Mouse (Mus musculus): ENCODE results near the gene Olfr832.
"Not testable (repeated sequence)": the region's sequence is repeated elsewhere in the genome, so short reads cannot be mapped to it uniquely, and the experiment has no call there.

Olfr832 gene

DNA sequence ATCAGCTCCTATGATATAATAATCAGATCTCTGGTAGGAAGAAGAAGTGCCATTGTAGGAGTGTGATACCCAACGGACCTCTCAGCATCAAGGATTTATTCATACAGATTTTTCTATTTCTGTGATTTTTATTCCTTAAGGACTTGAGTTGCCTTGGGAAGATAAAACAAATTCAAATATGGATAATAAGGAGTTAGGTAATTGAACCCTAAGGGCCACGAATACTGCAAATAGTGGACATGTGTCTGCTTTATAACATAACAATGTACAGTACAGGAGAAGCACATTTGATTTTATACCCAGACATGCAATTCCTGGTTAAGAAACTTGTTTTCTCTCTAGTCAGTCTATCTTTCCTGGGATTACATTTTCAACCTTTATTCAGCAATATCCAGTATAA is at the start of gene Olfr832:
Gene Olfr832, plus strand, starts transcription at position 301 of the 400 bp plus-strand sequence.
- DNase-seq (ENCODE audit: low read depth, low spot score): not testable (repeated sequence)

DNA sequence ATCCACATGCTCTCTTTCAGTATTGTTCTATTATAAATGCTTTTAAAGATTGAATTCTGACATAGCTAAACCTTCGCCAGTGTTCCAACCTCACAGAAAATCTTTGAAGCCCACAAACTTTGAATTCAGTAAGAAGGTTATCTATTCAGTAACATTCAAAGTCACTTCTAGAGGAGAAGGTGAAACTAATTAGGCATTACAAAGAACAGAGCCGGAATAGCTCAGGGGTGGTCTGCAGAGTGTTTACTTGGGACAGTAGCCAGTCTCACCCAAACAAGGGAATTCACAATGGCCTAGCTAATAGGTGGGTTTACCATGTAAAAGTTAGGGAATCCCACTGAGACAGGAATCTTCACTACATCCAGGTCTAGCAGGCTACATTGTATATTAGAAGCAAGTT is 29.2 kb upstream of the Olfr832 start:
- not testable (repeated sequence) for DNase-seq (ENCODE audit: low read depth, low spot score)

DNA sequence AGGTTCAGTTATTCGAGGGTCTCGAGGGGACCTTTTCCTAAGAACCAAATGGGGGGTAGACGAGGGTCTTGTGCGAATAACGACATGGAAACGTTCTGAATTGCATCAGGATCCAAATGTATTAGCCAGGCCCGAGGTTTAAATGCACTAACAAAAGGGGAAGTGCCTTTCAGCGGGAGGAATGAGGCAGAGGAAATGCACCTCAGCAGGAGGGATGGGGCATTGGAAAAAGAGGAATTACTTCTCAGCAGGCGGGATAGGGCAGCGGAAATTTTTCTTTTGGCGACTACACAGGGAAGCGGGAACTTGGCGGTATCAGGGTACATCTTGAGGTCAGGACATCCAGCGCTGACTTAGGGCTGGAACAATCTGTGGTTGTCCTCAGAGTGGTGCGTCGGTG is 9.0 kb upstream of the Olfr832 start:
- not testable (repeated sequence) for DNase-seq (ENCODE audit: low read depth, low spot score)

DNA sequence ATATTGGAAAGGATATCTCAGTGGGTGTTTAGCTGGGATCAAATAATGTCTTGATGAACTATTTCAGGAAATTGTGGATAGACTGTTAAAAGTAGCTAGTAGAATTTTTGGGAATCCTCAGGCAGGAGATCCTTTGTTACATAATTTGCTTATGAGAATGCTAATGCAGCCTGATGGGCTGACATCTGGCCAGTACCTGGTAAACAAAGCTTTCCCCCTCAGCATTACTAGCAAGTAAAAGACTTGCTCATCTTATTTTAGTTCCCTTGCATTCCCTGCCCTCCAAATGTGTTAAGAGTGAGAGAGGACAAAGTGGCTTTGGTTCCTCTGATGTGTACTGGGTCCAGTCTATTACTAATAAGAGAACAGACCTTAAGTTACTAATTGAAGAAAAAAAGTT is 25.1 kb downstream of the Olfr832 start:
- no peak for DNase-seq (ENCODE audit: low read depth, low spot score)

DNA sequence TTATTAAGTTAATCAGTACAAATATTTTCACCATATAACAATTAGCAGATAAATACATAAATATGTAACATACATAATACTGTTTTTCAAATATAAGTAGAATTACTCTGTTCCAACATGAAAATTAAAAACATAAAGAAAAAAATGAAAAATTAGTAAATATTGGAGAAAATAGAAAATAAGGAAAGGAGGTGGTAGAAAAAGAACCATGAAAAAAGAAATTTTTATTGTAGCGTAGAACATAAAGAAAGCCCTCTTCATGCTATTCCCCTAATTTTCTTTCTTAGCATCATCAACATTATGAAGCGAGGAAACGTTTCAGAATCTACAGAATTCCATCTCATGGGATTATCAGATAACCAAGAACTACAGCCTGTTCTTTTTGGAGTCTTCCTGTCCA is 50.8 kb downstream of the Olfr832 start, which contains the start of gene Olfr834:
Gene Olfr834, plus strand, starts transcription at position 301 of the 400 bp plus-strand sequence.
- no peak for DNase-seq (ENCODE audit: low read depth, low spot score)

All from skeletal muscle tissue, adult 2 months (tissue).